Mouse (Mus musculus): ENCODE data around the gene Zfand2b.
A peak's percentile ranks its signal among the peaks of the same experiment; 100 is the strongest.

The Zfand2b gene

DNA sequence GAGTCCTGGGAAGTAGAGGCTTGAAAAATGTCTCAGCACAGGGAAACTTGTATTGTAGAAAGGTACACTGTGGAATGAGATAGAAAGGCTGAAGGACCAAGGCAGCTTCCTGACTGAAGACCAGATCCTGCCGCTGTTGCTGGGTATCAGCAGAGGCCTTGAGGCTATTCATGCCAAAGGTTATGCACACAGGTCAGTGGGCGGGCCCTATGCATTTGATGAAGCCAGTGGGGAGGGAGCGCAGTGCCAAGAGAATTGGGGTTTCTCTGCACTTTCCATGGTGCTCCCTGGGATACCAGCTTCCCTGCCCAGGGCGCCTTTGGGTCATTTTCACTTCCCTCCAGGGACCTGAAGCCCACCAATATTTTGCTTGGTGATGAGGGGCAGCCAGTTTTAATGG lies 44.1 kb downstream of the Zfand2b start:
- no peak for DNase-seq (ENCODE audit: low spot score in 2 of 2)

DNA sequence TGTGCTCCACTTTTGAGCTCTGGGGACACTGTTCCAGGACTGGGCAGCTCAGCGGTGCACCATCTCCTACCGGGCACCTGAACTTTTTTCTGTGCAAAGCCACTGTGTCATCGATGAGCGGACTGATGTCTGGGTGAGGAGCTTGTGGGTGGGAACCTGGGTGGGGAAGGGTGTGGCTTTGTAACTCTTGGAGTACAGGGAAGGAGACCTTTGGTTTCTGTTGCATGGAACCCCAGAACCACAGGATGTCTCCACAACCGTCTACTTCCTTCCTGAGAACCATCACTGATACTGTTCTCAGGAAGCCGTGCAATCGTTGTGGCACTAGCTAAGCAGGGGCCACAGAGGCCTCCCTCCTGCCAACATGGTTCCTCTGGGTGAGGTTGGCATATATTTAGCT lies 44.6 kb downstream of the Zfand2b start:
- no peak for DNase-seq (ENCODE audit: low spot score in 2 of 2)

DNA sequence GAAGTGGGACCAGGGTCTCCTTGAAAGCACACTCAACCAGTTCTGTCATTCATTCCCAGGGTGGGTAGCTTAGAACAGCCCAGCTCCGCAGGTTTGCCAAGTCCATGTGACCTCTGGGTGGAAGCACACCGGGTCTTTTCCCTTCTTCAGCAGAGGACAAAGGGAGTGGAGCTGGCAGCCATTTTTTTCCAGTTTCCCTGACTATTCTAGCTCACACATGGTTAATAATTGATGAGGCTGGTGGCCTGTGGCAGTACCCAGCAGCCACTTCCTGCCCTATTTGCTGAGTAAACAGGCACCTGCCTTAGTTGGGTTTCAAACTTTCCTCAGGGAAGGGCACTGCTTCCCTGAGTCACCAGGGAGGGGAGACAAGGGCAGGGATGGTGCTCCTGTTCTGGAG lies 46.0 kb downstream of the Zfand2b start:
- DNase-seq (ENCODE audit: low spot score in 2 of 2): no peak

DNA sequence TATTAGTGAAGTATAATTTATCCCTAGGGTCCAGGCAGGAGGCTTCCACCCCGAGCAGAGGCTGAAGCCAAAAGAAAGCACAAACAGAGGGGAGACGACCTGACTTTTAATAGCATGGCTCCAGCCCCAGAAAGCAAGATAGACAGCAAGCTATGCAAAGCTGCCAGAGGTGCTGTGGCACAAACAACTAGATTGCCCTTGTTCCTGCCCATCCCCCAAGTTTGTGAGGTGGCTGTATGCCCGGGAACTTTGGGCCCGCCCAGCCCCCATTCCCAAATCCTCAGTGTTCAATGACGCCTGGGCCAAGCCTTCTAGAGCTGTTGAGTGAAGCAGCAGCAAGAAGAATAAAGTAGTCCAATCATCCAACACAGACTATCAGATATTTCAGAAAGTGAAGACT lies 46.4 kb downstream of the Zfand2b start:
- no peak for DNase-seq (ENCODE audit: low spot score in 2 of 2)

DNA sequence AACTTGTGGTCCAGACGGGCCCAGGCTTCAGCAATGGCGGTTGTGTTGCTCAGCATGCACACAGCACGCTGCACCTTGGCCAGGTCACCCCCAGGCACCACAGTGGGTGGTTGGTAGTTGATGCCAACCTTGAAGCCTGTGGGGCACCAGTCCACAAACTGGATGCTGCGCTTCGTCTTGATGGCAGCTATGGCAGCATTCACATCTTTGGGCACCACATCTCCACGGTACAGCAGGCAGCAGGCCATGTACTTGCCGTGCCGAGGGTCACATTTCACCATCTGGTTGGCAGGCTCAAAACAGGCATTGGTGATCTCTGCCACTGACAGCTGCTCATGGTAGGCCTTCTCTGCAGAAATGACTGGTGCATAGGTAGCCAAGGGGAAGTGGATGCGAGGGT lies 47.3 kb downstream of the Zfand2b start:
- no peak for DNase-seq (ENCODE audit: low spot score in 2 of 2)

DNA sequence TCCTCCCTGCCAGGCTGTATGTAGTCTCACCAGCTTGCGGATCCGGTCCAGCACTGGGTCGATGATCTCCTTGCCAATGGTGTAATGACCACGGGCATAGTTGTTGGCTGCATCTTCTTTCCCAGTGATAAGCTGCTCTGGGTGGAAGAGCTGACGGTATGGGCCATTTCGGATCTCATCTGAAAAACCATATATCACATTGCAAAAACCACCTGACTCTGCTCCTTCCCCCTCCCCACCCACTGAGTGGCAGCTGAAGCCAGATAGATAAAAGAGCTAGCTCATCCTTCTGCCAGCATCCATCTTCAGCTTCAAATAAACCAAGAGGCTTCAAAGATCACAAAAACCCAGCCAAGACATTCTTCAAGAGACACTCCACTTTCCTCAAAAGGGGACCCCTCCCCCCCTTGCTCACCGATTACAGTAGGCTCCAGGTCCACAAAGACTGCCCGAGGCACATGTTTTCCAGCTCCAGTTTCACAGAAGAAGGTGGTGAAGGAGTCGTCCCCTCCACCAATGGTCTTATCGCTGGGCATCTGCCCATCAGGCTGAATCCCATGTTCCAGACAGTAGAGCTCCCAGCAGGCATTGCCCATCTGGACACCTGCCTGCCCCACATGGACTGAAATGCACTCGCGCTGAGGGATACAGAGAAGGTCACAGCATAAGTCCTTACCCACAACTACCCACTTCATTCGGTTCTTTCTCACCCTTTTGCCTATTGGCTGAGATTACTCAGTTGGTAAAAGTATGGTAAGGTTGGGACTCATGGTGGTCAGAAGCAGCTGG lies 48.5 kb downstream of the Zfand2b start:
- no peak for DNase-seq (ENCODE audit: low spot score in 2 of 2)

DNA sequence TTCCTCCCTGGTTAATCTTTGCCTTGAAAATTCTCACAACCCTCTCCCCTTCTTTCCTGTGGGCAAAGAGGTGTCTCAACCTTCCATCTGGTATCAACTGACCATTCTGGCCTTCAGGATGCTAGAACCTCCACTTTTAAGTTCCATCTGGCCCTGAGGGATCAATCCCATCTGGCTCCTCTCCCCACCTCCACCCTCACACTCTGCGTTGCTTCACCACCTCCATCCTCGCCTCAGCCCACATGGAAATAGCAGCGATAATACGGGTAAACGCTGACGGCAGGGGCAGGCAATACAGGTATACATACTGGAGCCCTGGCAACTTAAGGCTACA lies 49.4 kb downstream of the Zfand2b start:
- no peak for DNase-seq (ENCODE audit: low spot score in 2 of 2)

DNA sequence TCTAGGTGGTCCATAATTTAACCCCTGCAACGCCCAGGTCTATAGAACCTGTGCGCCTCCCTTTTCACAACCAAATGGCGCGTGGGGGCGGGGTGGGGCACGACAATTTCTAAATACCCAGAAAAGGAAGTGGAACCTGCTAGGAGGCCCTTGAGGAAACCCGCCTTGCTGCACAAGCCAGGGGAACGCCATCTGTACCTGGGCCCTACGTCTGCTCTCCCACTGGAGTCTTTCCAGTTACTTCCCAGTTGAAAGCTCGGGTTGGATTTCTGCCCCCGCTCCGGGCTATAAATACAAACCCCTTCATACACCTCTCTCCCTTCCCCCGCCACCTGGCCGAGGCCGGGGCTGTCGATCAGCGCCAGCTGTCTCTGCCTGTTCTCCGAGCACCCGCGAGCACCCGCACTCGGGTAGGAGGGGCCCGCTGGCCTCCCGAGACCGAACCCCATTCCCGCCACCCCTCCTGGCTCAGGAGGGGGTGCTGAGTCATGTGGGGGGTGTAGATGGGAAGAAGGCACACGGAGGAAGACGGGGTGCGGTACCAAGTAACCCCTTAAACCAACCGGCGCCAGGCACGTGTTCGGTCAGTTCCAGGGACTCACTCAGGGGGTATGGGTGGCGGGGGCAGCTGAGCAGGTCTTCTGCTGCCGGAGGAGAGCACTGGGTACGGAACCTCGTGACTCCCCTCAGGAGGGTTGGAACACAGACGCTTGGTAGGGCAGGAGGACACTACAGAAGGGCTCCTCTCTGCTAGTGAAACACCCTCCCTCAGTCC lies 50.0 kb downstream of the Zfand2b start:
- no peak for DNase-seq (ENCODE audit: low spot score in 2 of 2)

DNA sequence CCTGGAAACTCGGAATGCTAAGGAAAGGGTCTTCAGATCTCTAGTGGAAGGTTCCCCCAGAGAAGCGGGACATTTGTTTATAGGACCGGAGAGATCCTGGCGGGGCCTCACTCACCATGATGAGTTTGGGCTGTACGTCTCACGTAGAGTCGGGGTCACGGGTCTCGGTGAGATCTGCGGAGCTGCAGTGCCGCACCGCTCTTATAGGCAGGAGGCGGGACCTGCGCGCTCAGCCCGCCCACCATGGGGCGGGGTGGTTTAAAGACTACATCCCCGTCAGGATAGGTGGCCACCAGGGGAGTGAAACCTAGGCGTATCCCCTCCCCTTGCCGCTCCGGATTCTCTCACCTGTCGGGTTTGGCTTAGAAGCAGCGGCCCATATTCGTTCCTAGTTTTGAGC lies 50.6 kb downstream of the Zfand2b start:
- DNase-seq (ENCODE audit: low spot score in 2 of 2): peak; percentile 68 to 69

DNA sequence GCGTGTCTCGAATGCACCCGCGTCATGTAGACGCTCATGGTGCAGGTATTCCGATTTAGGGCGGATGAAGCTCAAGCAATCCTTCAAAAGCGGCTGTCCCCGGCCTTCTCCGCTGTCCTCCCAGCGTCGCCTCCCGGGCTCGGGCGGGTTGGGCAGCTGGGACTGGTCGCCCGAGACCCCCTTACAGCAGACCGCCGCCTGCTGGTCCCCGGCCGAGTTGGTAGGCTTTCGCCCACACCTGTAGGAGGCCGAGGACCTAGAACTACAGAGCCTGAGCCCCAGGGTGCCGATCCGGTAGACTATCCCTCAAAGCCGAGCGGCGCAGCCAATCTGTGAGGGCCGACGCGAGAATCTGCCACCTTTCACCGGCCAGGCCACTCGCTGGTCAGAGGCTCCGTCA lies 51.1 kb downstream of the Zfand2b start, which contains the start of gene Tuba4a:
TSS of gene Tuba4a (minus strand) at position 335 of the 400 bp plus-strand sequence.
- DNase-seq (ENCODE audit: low spot score in 2 of 2): peak in 1 of 2 experiments; percentile 41

All from cerebellum, postnatal 4 days (tissue).